Mouse (Mus musculus) liver, embryonic 14 days (tissue): ENCODE results near the gene Slc9a6. TPM values are rescaled to one million over a fixed set of nuclear protein-coding genes. Genes with fewer than 3 reads are reported as not detected.

ENCODE experiments used
- polyA plus RNA-seq: library from polyadenylated mRNA; depleted of rRNA; stranded (reverse); fragments of >200 nt; gene quantifications from 2 replicates; pipeline ENCODE4 v1.2.3, GENCODE M21; 2012; rRNA removed

Gene Slc9a6
- 3.2 and 4.1 TPM in 2 replicates for polyA plus RNA-seq

DNA sequence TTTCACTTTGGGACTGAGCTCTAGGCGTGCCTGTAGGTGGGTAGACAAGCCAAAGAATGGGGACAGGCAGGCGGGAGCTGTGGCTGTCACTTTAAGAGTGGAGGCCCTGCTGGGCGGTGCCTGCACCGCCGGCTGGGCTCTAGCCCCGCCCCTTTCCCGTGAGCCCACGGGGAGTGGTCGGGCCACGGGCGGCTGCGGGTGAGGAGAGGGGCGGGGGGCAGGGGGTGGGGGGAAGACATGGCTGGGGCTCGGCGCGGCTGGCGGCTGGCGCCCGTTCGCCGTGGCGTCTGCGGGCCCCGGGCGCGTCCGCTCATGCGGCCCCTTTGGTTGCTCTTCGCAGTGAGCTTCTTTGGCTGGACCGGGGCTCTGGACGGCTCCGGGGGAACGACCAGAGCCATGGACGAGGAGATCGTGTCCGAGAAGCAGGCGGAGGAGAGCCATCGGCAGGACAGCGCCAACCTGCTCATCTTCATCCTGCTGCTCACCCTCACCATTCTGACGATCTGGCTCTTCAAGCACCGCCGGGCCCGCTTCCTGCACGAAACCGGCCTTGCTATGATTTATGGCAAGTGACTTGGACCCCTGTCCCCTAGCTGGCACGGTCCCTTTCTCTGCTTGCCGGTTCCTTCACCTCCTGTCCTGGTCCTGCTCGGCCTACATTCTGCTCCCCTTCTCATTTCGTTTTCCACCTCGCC is at the start of gene Slc9a6:
Slc9a6 (plus strand) TSS at position 135 of the 695 bp plus-strand sequence.

GRCm38 (mm10) chrX:56597887-56598640 is 11.5 kb upstream of the Slc9a6 start, which contains the start of gene Mmgt1:
Mmgt1 (minus strand) TSS chrX:56598069.

Other genes with a start within 250 kb of the Slc9a6 start
- 0.17 and 0.18 TPM in 2 replicates for gene Smim10l2a, start 235.2 kb upstream of the Slc9a6 start, polyA plus RNA-seq
- gene Gm2174, start 161.8 kb upstream of the Slc9a6 start, polyA plus RNA-seq = 0.21 TPM in 1 of 2 replicates, not detected in the other
- gene Ints6l, start 154.9 kb upstream of the Slc9a6 start, polyA plus RNA-seq = 84.7 and 94.5 TPM in 2 replicates
- not detected in 2 replicates for gene Gm10477, start 85.0 kb upstream of the Slc9a6 start, polyA plus RNA-seq
- gene Gm648, start 60.2 kb upstream of the Slc9a6 start, polyA plus RNA-seq = 0.02 TPM in 1 of 2 replicates, not detected in the other
- 4.8 and 6.0 TPM in 2 replicates for gene Mmgt1, start 11.7 kb upstream of the Slc9a6 start, polyA plus RNA-seq
- gene Fhl1, start 122.0 kb downstream of the Slc9a6 start, polyA plus RNA-seq = 9.2 and 10.3 TPM in 2 replicates
- 0.10 and 0.15 TPM in 2 replicates for gene Map7d3, start 212.6 kb downstream of the Slc9a6 start, polyA plus RNA-seq